Mouse (Mus musculus) MEL (cell line): ENCODE measurements around the gene Pkd1l2.

Experiments used
- CTCF ChIP-seq, 3 experiments: IDR thresholded peaks in 2 of 3; conservative IDR thresholded peaks in 1 of 3; 2 replicates each; pipeline ENCODE4 v1.5.1; 2011 to 2012; ENCODE audit warnings: low read length in 3 of 3, low read depth in 2 of 3, mild to moderate bottlenecking in 2 of 3, improper control_type of control experiment in 1 of 3, inconsistent platforms in 1 of 3, mixed read lengths in 1 of 3, moderate library complexity in 1 of 3; ENCODE audit not compliant: control insufficient read depth in 1 of 3, insufficient read depth in 1 of 3, poor library complexity in 1 of 3, severe bottlenecking in 1 of 3
- EP300 ChIP-seq, 2 experiments: IDR thresholded peaks; 2 replicates each; pipeline ENCODE4 v1.6.1; 2011; ENCODE audit warnings: improper control_type of control experiment in 2 of 2, low read length in 2 of 2, low read depth in 1 of 2, mild to moderate bottlenecking in 1 of 2
- ETS1 ChIP-seq: IDR thresholded peaks from 2 replicates; pipeline ENCODE4 v1.6.1; 2012; ENCODE audit warnings: low read depth, mild to moderate bottlenecking, inconsistent platforms, low read length, improper control_type of control experiment, moderate library complexity
- GABPA ChIP-seq: IDR thresholded peaks from 2 replicates; pipeline ENCODE4 v1.6.1; 2012; ENCODE audit warnings: low read depth, mild to moderate bottlenecking, inconsistent platforms, low read length, improper control_type of control experiment, moderate library complexity
- HCFC1 ChIP-seq: IDR thresholded peaks from 2 replicates; pipeline ENCODE4 v1.6.1; 2012; ENCODE audit warnings: low read depth, mild to moderate bottlenecking, inconsistent platforms, low read length, improper control_type of control experiment, moderate library complexity
- KAT2A ChIP-seq: conservative IDR thresholded peaks from 2 replicates; pipeline ENCODE4 v1.6.1; 2012; ENCODE audit warnings: low read depth, low read length, improper control_type of control experiment, inconsistent platforms
- MAX ChIP-seq: IDR thresholded peaks from 2 replicates; pipeline ENCODE4 v1.6.1; 2011; ENCODE audit warnings: low read length, improper control_type of control experiment
- POLR2A ChIP-seq, 2 experiments: IDR thresholded peaks; 2 replicates each; pipeline ENCODE4 v1.6.1; 2011 to 2012; ENCODE audit warnings: low read length in 2 of 2, mild to moderate bottlenecking in 2 of 2, control low read depth in 1 of 2, improper control_type of control experiment in 1 of 2, low read depth in 1 of 2, moderate library complexity in 1 of 2; ENCODE audit not compliant: control insufficient read depth in 1 of 2, insufficient read depth in 1 of 2, poor library complexity in 1 of 2
- POLR2AphosphoS2 ChIP-seq: IDR thresholded peaks from 2 replicates; pipeline ENCODE4 v1.6.1; 2011; ENCODE audit warnings: low read length, improper control_type of control experiment
- RCOR1 ChIP-seq: IDR thresholded peaks from 2 replicates; pipeline ENCODE4 v1.6.1; 2012; ENCODE audit warnings: low read depth, mild to moderate bottlenecking, inconsistent platforms, low read length, improper control_type of control experiment
- USF1 ChIP-seq: IDR thresholded peaks from 2 replicates; pipeline ENCODE4 v1.6.1; 2014; ENCODE audit warnings: low read depth, mild to moderate bottlenecking, inconsistent platforms, low read length, improper control_type of control experiment, moderate library complexity
- ZNF384 ChIP-seq: IDR thresholded peaks from 2 replicates; pipeline ENCODE4 v1.6.1; 2012; ENCODE audit warnings: low read depth, mild to moderate bottlenecking, inconsistent platforms, low read length, improper control_type of control experiment

DNA sequence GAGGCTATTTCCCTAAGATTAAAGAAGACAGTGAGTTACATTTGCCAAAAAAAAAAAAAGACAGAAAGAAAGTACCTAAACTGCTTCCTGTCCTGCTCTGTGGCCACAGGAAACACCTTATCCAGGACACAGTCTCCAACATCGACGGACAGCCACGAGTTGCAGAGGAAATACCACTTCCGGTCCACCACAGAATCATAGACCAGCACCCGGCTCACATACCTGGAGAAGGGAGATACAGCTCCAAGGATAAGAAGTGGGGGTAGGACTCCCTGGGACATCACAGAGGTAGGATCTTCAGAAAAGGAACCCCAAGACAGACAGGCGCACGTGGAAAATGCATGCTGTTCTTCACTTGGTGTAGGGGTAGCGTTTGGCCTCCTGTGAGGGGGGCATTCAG lies 49.6 kb downstream of the Pkd1l2 start:
- TF ChIP-seq POLR2A (IDR thresholded peaks at IDR 0.05; ENCODE audit: control insufficient read depth in 1 of 2, insufficient read depth in 1 of 2, low read depth in 1 of 2, low read length in 2 of 2, poor library complexity in 1 of 2) = no peak
- no peak for TF ChIP-seq GABPA
- TF ChIP-seq ETS1 = no peak
- TF ChIP-seq CTCF (IDR thresholded peaks at IDR 0.05 in 2 of 3, conservative IDR thresholded peaks at IDR 0.05 in 1 of 3; ENCODE audit: control insufficient read depth in 1 of 3, insufficient read depth in 1 of 3, low read depth in 2 of 3, low read length in 3 of 3, poor library complexity in 1 of 3, severe bottlenecking in 1 of 3) = no peak
- no peak for TF ChIP-seq RCOR1
- no peak for TF ChIP-seq POLR2AphosphoS2
- TF ChIP-seq EP300 (IDR thresholded peaks at IDR 0.05; ENCODE audit: low read depth in 1 of 2, low read length in 2 of 2) = no peak
- TF ChIP-seq HCFC1 = no peak
- TF ChIP-seq ZNF384 = no peak
- no peak for TF ChIP-seq USF1
- no peak for TF ChIP-seq MAX
- no peak for TF ChIP-seq KAT2A
